Mouse (Mus musculus) liver, adult 2 months (tissue): ENCODE data around the gene Pnp2.

ENCODE experiments used
- CTCF ChIP-seq: fragments of 200-500 bp; IDR thresholded peaks from 2 replicates; pipeline ENCODE4 v1.5.1; 2011; ENCODE audit warnings: low read depth, low read length, control low read depth
- POLR2A ChIP-seq: fragments of 200-500 bp; IDR thresholded peaks from 2 replicates; pipeline ENCODE4 v1.6.1; 2011; ENCODE audit warnings: low read length, control low read depth; ENCODE audit not compliant: insufficient read depth; ENCODE audit errors: extremely low read depth

GRCm38 (mm10) chr14:50924281-50925064 is 31.3 kb upstream of the Pnp2 start, which contains the start of the genes Osgep and Apex1:
- TF ChIP-seq POLR2A: peak; percentile 63; the same call in 1 of the 2 replicates
- no peak for TF ChIP-seq CTCF
